Mouse (Mus musculus) embryonic facial prominence, embryonic 11.5 days (tissue): Measurements from ENCODE around the gene Trabd2b. TPM values are rescaled to one million over a fixed set of nuclear protein-coding genes. Genes with fewer than 3 reads are reported as not detected.

Experiments
- ATAC-seq: fragments of 200-750 bp; cut with Nextera tagmentation; replicated peaks from 2 replicates; pipeline ENCODE4 v1.8.0; 2017; ENCODE audit warnings: low read depth; ENCODE audit not compliant: insufficient number of reproducible peaks, low FRiP score, low TSS enrichment
- DNase-seq: peaks from one replicate; pipeline ENCODE4 v3.0.0-alpha.2; 2015; ENCODE audit warnings: low spot score
- H3K27ac ChIP-seq: fragments of 300-500 bp; sonication (generic); replicated peaks from 2 replicates; pipeline ENCODE4 v1.5.1; 2014; ENCODE audit warnings: mild to moderate bottlenecking, low read depth, low read length, control low read depth
- H3K27me3 ChIP-seq: fragments of 300-500 bp; sonication (generic); 2 replicates; pipeline ENCODE4 v1.6.1; 2014; ENCODE audit warnings: mild to moderate bottlenecking, low read length, moderate library complexity, mixed read lengths; ENCODE audit not compliant: control insufficient read depth, insufficient read depth
- H3K36me3 ChIP-seq: fragments of 300-500 bp; sonication (generic); replicated peaks from 2 replicates; pipeline ENCODE4 v1.6.1; 2014; ENCODE audit warnings: low read depth, mild to moderate bottlenecking, low read length, moderate library complexity, mixed read lengths; ENCODE audit not compliant: control insufficient read depth, insufficient read depth
- H3K4me1 ChIP-seq: fragments of 300-500 bp; sonication (generic); 2 replicates; pipeline ENCODE4 v1.6.1; 2014; ENCODE audit warnings: low read length, mixed read lengths; ENCODE audit not compliant: control insufficient read depth, insufficient read depth
- H3K4me2 ChIP-seq: fragments of 300-500 bp; sonication (generic); 2 replicates; pipeline ENCODE4 v1.6.1; 2014; ENCODE audit warnings: low read depth, mild to moderate bottlenecking, control low read depth, low read length, moderate library complexity
- H3K4me3 ChIP-seq: fragments of 300-500 bp; sonication (generic); 2 replicates; pipeline ENCODE4 v1.5.1; 2014; ENCODE audit warnings: low read depth, low read length, control low read depth
- H3K9ac ChIP-seq: fragments of 300-500 bp; sonication (generic); replicated peaks from 2 replicates; pipeline ENCODE4 v1.6.1; 2014; ENCODE audit warnings: mild to moderate bottlenecking, control low read depth, low read length
- H3K9me3 ChIP-seq: fragments of 300-500 bp; sonication (generic); replicated peaks from 2 replicates; pipeline ENCODE4 v1.6.1; 2016; ENCODE audit warnings: mild to moderate bottlenecking, low read length, inconsistent platforms, mixed read lengths; ENCODE audit not compliant: control insufficient read depth
- WGBS: fragments of 180-500 bp; shearing (Covaris S2); extraction: QIAGEN DNeasy Blood & Tissue Kit; methylation state at CpG from one replicate; pipeline ENCODE4 v1.1.7; 2014; 5-methylcytosine and 5-hydroxymethylcytosine counted together
- polyA plus RNA-seq: library from polyadenylated mRNA; unstranded; fragments of >200 nt; fragmentation: Nextera tagmentation; extraction: Ambion mirVana; gene quantifications from 2 replicates; pipeline ENCODE4 v1.2.1, GENCODE M21; 2014

Trabd2b gene
- polyA plus RNA-seq, 1 experiment from 2014 or later = 0.65 TPM

DNA sequence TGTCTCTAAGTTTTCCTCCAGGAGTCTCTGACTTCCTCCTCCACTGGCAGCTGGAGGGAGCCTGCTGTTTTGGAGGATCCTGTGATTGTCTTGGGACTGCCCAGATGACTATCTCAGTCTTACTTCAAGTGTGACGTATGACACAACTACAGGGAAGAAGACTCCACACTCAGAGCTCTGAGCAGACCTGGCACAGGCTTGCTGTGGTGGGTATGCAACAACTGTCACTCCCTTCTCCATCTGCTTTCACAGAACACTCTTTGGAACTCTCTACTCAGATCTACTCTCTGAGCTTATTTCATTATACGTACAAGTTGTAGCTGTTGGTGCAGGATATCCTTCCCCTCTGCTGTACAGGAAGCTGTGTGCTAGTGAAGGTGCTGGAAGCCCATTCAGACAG is 251.4 kb downstream of the Trabd2b start:
- no peak overlapping the region for H3K4me3 ChIP-seq
- no peak for DNase-seq
- H3K9me3 ChIP-seq = no peaks in the 10 kb centered on the region
- H3K27ac ChIP-seq = no peak overlapping the region
- no peaks in the 10 kb centered on the region for H3K4me1 ChIP-seq
- H3K36me3 ChIP-seq = no peaks in the 10 kb centered on the region
- WGBS = 75% methylated on average over 2 of the region's 2 CpGs
- no peak for ATAC-seq
- no peak overlapping the region for H3K9ac ChIP-seq
- H3K4me2 ChIP-seq = no peak overlapping the region
- H3K27me3 ChIP-seq = no peaks in the 10 kb centered on the region

DNA sequence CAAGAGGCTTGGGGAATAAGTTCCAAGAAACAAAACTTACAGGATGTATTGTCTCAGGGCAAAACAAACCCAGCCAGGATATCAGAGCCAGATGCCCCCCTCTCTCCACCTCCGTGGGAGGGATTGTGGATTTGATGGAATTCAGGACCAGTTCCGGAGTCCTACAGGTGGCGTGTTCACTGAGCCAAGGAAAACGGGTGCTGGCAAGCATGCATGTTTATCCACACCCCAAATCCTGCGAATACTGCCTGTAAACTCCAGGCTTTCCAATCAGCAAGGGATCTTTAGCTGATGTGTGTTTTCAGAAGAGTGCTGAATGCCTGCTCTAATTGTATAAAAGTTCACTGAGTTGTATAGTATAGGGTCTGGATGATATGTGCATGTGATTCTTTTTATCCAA is 253.4 kb downstream of the Trabd2b start:
- WGBS = 48% methylated on average over 5 of the region's 5 CpGs
- no peak overlapping the region for H3K27ac ChIP-seq
- no peaks in the 10 kb centered on the region for H3K36me3 ChIP-seq
- H3K4me3 ChIP-seq = no peak overlapping the region
- no peaks in the 10 kb centered on the region for H3K4me1 ChIP-seq
- H3K4me2 ChIP-seq = no peak overlapping the region
- H3K9ac ChIP-seq = no peak overlapping the region
- no peak for DNase-seq
- H3K27me3 ChIP-seq = no peaks in the 10 kb centered on the region; the same call in none of the 2 replicates
- no peak for ATAC-seq
- no peaks in the 10 kb centered on the region for H3K9me3 ChIP-seq

DNA sequence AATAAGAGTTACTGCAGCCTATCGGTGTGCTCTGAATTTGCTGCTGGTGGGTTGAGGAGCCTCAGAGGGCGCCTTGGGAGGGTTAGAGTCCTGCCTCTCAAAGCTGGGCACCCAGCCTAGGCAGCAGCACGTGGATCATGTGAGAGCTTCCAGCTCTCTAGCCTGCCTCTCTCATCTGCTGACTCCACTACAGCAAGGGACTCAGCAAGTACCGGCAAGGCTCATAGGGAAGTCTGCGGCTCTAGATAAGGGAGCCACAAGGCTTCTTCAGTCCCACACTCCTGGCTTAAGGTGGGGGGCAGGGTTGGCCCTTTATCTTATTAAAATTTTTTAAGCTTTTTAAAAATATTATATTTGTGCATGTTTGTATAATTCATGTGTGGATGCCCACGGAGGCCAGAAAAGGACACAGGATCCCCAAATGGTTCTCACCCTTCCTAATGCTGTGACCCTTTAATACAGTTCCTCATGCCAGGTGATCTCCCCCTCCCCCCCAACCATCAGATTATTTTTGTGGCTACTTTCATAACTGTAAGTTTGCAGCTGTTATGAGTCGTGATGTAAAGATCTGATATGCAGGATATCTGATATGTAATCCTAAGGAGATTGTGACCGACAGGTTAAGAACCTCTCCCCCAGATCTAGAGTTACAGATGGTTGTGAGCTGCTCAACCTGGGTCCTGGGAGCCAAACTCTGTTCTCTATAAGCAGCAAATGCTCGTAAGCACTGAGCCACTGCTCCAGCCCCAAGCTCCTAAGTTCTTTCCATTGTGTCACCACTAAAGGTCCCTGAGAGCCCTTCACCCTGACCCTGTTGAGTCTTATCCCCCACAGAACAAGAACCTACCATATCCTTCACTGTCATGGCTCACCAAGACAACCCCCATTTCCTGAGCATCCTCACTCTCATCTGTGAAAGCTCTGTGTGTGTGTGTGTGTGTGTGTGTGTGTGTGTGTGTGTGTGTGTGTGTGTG is 257.8 kb downstream of the Trabd2b start:
- WGBS = 64% methylated on average over 9 of the region's 9 CpGs
- no peak for DNase-seq
- H3K4me1 ChIP-seq = peaks cover 7% of the 10 kb centered on the region
- H3K4me2 ChIP-seq = no peak overlapping the region
- H3K36me3 ChIP-seq = no peaks in the 10 kb centered on the region
- no peak overlapping the region for H3K9ac ChIP-seq
- H3K27ac ChIP-seq = no peak overlapping the region
- H3K4me3 ChIP-seq = no peak overlapping the region
- peaks cover 18% of the 10 kb centered on the region for H3K27me3 ChIP-seq
- H3K9me3 ChIP-seq = no peaks in the 10 kb centered on the region
- ATAC-seq = no peak

Other genes with a start within 250 kb of the Trabd2b start
- gene Skint11, start 243.3 kb upstream of the Trabd2b start, polyA plus RNA-seq = not detected in 2 replicates